Mouse (Mus musculus) fibroblast of lung, adult 2 months (primary cell): ENCODE data around the gene Rdh13.

ENCODE experiments used
- DNase-seq: peaks from one replicate; pipeline ENCODE4 v3.0.0-alpha.2; 2011; ENCODE audit warnings: low read depth

The Rdh13 gene

DNA sequence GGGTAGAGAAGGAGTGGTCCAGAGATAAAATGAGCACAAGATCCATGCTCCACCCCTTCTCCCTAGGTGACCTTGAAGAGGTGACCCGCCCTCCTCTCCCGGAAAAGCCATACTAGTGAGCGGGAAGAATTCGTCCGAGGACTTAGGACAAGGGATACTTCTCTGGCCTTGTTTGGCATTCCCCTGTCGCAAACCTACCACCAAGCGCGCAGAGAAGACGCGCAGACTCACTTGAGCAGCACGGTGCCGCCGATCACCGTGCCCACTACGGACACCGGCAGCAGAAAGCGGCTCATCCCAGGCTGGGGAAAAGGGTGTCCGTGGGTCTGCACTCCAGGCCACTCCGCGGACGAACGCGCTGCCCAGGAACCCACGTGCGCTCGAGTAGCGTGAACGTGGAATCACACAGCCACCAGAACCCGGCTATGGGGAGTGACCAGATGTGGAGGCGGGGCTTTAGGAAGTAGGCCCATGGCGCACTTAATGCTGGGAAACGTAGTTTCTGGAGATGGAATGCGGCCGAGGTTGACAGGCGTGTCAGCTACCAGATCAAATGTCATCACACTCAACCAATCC is at the start of gene Rdh13:
Gene Rdh13, minus strand, starts transcription at position 434 of the 576 bp plus-strand sequence.
- peak; percentile 76 for DNase-seq

DNA sequence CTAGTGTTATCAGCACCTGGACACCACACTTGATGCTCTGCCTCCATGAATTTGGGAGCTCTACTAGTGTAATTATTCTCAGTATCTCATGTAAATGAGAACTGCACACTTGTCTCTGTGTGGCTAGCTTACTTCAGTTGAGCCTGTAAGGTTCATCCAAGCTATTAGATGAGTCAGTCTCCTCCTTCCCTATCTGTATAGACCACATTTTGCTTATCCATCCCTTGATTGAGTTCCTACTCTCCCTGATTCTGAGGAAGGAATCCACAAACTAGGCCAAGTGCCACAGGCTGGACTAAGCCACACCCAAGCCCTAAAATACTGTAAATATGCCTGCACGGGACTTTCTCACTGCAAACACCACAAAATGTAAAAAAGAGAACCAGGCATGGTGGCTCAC is 48.5 kb upstream of the Rdh13 start:
- DNase-seq, result no peak

DNA sequence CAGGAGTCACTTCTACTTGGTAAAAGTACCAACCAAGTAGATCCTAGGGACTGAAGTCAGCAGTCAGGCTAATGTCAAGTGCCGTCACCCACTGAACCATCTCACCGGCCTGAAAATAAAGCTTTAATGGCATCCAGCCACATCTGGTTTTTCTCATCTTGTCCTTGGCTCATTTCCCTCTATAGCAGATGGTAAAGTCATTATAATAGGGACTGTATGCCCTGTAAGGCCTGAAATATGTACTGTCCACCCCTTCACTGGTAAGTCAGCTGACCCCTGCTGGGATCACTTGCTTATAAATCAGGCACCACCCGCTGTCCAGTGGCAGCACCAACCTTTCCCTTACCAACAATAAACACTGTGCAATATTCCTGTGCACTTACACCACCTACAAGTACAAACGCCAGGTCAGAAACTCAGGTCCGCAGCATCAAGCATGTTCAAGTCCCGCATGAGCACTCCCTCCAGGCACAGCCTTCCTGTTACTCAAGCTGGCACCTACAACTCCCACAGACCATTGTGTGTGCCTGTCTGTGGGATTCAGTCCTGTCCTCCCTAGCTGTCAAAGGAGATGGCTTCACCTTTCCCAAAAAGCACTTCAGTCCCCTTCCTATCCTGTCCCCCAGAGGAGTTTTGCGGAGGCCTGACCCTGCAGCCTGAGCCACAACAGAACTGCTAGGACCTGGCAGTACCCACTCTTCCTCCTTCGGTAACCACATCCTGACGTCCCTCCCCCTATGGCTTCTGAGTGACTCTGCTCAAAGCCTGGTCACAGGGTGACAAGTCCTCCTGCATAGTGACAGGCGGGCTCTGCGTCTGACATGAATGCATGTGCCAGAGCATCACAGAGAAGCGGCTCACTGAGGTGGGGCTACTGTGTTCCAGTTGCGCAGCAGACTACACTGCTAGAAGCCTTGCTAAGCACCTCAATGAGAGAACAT is 47.1 kb upstream of the Rdh13 start:
- DNase-seq, result no peak

DNA sequence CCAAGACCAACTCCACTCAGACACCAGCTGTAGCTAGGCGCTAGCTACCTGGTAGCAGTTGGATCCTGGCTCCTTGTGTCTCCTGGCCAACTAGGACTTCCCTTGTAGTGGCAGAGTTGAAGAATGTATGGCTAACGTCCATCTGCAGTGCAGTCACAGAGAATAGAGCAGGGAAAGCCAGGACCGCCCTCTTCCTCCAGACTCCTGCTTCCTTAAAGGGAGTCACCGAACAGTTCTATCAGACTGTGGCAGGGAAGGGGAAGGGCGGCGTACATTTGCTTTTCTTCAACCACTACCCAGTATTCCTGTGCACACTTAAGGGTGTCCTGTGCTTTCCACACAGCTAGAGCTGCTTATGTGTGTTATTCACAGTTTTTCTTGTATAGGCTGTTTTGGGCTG is 45.9 kb upstream of the Rdh13 start:
- no peak for DNase-seq

DNA sequence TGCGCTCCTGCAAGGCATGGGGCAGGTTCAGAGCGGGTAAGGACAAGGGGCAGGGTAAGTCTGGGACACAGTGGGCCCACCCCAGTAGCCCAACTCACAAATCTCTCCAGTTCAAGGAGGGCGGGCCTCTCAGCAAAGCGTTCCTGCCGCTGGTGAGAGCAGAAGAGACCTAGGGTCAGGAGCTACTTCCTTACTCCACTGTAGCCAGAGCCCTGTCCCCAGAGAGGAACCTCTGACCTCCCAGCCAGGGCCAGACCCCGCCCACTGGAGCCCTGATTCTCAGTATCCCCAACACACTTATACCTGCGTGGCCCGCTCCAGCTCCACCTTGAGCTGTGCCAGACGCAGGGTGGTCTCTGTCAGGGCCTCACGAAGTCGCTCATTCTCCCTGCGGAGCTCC is 36.8 kb upstream of the Rdh13 start:
- DNase-seq, result no peak

DNA sequence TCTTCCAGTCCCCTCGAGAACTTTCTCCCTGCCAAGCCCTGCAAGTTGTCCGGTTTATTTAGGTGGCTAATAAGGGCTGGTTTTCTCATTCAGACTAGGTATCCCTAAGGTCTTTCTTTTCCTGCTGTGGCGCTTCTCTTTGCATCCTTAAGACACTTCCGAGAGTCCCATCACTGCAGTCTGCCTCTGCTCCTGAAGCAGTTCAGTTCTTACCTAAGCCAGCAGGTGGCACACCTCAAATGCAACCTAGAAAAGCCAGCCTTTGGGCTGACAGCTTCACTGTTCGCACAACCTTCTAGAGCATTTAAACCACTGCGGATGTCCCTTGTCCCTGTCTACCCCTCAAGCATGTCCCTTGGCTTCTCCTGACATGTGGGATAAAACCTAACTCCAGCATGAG is 34.2 kb upstream of the Rdh13 start:
- DNase-seq, result no peak

DNA sequence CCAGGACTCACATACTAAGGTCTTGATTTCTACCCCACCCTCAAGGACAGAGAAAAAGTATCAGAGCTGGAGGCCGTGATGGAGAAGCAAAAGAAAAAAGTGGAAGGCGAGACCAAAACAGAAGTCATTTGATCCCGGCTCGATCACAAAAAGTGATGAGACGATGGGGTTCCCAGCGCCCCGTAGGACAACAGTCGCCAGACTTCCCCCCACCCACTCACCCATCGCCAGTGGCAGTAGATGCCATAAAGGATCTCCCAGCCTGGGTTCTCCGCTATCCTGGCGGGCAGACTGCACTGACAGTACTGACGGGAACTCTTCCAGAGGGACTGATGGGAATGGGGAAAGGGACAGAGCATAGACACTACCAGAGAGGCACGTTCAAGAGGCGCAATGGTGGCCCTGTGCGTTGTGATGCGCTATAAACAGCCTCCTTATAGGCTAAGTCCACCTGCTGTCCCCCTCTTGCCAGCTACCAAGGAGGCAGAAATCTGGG is 33.4 kb upstream of the Rdh13 start:
- DNase-seq, result no peak

DNA sequence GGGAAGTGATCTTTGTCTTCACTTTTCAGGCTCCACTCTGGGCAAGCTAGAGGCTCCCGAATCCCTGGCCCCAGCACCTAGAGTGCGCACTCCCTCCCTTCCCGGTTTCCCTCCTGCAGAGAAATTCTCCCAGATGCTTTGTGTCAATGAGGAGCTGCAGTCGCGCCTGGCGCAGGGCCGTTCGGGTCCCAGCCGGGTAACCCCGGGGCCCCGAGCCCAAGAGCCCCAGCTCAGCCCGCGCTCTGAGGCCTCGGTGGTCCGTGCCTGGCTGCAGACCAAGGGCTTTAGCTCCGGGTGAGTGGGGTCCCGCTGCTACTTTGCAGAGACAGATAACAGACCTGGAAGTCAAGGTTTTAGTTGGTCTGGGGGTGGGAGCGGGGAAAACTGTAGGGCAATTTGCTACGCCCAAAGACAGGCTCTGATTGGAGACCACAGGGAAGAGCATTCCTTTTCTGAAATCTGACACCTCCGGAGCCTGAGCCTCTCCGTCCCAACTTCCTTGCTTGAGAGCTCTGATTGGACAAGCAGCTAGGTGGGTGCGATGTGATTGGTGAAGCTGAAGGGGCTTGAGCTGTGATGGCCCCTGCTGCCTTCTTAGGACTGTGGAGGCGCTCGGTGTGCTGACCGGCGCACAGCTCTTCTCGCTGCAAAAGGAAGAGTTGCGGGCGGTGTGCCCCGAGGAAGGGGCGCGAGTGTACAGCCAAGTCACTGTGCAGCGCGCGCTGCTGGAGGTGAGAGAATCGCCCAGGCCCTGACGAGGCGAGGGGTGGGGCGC is 32.8 kb upstream of the Rdh13 start:
- peak; percentile 66 for DNase-seq

DNA sequence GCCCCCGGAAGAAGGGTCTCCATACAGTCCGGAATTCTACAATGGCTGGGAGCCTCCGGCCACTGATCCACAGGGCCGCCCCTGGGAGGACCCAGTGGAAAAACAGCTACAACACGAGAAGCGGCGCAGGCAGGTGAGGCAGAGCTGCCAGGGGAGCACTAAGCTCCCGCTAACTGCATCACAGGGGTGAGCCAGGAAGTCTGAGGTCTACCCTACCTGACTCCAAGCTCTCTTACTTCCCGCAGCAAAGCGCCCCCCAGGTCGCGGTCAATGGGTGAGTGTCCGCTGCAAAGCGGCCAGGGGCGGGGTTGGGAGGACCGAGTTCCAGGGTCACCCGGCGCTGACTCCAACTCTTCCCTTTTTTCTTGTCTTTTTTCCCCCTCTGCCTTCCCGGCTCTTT is 28.5 kb upstream of the Rdh13 start:
- DNase-seq, result no peak

DNA sequence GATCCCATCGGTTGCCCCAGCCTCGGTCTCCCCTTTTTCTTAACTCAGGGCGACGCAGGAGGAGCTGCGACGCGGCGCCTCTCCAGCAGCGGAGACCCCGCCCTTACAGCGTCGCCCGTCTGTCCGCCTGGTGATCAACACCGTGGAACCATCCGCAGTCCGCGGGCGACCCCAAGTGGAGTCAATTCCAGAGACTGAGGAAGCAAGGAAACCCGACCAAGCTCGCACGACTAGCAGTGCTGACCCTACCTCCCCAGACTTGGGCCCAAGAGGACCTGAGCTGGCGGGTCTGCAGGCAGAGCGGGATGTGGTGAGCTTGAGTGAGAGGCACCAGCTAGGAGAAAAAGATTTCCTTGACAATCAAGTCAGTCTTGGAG is 25.7 kb upstream of the Rdh13 start:
- peak; percentile 44 for DNase-seq

DNA sequence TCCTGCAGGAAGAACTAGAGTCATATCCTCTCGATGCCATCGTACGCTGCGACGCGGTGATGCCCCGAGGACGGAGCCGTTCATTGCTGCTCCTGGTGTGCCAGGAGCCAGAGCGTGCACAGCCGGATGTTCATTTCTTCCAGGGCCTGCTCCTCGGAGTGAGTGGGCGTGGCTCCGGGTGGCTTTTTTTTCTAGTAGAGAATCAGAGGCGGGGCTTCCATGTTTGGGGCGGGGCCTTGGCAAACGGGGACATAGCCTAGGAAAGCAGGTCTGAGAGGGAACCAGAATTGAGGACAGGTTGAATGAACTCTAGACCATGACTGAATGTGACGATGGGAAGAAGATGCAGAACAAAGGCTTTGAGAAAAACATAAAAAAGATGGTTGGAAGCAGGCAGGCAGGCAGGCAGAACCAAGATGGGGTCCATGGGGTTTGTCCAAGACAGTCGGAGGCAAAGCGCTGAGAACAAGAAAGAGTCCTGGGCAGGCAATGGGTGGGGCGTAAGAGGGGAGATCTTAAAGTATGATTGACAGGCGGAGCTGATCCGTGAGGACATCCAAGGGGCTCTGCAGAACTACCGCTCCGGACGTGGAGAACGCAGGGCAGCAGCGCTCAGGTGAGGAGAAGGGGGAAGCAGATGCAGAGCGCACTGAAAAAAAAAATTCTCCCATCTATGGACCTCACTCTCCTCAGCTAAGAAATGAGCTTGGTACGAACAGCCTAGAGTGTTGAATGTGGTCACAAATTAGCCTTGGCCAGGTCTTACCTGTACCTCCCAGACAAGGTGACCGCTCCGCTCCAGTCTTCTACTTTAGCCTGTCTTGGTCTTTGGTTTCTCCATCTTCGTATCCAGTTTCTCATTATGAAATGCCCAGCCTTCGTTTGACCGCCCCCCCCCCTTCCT is 25.1 kb upstream of the Rdh13 start:
- DNase-seq, result no peak

DNA sequence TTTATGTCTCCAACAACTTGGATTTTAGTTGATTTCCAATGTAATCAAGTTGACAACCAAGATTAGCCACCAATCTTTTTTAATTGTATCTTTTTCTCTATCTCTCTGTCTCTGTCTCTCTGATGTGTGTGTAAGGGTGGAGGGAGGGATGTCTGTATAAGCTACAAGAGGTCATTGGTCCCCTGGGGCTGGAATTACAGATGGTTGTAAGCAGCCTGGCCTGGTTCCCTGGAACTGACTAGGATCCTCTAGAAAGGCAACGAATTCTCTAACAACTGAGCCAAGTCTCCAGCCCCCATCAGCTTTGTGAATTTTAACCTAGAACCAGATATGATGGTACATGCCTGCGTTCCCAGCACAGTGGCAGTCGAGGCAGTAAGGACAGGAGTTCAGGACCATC is 22.4 kb upstream of the Rdh13 start:
- DNase-seq, result no peak

DNA sequence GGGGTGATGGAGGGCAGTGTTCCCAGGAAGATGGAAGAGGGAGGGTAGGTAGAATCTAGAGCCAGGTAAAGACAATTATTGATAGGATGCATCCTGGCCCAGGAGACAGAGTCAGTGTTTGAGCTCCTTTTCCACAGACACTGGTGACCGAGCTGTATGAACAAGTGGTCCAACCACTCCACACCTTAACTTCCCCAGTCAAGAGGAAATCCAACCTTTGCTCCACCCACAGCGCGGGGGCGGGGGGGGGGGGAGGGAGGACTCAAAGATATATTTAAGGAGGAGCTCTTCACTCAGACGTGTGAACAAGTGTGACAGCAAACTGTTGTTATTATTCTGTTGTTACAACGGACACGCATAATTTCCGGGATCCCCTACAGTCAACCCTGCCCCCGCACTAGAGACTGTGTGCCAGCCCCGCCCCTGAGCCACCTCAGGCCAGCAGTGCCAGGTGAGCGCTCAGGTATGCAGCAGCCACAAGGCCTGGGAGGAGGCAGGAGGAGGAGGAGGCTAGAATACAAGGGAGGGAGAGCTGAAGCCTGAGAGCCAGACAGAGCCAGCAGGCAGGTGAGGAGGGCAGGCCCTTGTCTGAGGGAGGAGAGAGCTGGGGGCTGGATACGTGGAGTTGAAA is 18.9 kb upstream of the Rdh13 start:
- DNase-seq, result no peak

DNA sequence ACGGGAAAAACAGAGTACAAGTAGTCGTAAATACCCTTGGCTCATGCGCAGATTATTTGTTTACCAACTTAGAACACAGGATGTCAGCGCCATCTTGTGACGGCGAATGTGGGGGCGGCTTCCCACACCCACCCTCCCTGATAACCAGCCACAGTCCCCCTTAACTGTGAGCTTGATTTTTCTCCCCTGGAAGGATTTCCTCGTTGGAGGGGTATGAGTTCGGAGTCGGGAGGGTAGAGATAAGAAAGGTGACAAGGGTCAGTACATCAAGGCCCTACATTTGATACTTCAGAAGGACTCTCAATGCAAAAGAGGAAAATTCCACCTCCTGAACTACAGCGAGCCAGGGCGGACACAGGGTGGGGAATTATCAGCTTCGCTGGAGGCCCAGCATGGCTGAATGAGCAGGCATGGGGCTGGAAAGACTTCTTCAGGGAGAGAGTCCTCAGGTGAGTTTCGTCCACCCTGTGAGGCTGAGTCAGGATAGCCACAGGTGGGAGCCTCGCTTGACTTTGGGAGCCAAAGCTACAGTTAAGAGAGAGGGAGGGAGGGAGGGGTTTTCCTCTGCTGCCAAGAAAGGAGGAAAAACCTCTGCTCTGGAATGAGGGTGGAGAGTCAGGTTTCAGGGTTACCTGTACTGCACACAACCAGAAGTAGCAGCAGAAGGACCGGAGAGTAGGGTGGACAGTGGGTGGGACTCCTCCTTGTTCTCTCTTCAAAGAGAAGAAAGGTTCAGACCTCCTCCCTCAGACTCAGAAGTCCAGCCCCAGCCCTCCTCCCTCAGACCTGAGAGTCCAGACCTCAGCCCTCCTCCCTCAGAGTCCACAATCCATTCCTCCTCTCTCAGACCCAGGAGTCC is 15.4 kb upstream of the Rdh13 start, which contains the start of gene Eps8l1:
Gene Eps8l1, plus strand, starts transcription at position 99 of the 859 bp plus-strand sequence.
- no peak for DNase-seq

DNA sequence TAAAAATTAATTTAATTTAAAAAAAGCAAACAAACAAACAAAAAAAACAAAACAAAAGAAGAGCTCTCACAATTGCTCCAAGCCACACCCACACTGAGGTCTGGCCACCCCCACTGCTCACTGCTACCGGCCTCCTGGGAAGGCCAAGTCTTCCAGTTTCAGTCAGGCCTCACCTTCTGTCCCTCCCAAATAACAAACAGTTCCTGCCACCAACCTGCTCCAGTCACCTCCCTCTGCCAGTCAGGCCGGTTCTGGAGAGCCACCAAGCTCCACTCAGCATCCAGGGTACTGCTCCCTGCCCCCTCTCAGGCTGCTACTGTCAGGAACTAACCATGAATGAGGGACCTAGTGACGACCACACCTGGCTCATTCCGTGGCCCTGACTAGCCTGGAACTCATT is 7.2 kb upstream of the Rdh13 start:
- DNase-seq, result no peak

DNA sequence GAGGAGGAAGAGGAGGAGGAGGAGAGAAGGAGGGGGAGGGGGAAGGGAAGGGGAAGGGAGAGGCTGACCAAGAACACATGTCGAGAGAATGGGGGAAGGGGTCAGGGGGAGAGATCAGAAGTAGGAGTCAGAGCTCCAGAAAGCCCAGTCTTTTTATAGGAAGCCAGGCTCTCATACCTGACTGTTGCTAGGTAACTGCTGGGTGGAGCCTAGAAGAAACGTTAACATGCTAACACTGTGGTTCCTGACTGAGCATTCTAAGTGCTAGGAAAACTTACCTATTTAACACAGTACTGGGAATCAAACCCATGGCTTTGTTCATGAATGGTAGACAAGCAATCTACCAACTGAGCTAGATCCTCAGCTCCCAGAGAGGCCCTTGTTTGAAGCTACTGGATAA is 3.8 kb upstream of the Rdh13 start:
- no peak for DNase-seq

DNA sequence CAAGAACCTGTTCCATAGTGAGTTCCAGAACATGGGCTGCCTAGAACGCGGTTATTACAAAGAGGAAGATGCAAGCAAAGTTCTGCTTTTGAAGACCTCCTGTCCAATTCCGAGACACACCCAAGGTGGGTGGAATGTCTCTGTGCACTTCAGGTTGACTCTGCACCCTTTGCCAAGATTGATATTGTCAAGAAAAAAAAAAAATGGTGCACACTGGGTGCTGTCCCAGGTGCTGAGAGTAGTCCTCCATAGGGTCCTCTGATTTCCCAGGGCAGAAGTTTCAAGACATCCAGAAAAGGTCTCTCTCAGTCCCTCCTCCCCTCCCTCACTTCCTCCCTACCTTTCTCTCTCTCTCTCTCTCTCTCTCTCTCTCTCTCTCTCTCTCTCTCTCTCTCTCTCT is 3.0 kb upstream of the Rdh13 start:
- DNase-seq, result no peak

DNA sequence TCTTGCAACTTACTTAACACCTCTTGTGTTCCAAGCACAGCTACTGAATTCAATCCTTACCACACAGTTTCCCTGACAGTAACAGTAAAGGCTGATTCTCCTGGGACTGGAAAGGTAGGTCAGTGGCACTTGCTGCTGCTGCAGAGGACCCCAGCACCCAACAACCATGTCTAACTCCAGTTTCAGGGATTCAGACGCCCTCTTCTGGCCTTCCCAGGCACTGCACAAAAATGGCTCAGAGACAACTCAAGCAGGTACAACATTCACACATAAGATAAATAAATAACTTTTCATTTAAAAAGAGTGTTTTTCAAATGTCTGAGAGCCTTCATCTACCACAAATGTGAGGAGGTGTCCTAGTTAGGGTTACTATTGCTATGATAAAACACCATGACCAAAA is 1.7 kb upstream of the Rdh13 start:
- no peak for DNase-seq

DNA sequence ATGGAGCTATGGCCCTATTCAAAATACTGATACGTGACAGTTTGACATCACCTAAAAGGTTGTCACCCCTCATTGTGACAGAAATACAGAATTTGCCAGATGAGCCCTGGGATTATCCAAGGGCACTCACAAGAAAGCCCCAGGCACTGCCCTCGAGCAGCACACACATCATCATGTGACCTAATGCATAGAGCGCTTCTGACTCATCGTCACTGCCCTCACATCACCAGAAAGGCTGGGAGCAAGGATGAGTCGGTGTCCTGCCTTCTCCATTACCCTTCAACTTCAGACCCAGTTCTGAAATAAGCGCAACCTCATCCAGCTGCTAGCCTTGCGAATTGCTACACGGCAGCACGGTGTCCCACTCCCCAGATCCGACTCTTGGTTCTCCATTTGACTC is 4.9 kb downstream of the Rdh13 start:
- DNase-seq, result no peak

DNA sequence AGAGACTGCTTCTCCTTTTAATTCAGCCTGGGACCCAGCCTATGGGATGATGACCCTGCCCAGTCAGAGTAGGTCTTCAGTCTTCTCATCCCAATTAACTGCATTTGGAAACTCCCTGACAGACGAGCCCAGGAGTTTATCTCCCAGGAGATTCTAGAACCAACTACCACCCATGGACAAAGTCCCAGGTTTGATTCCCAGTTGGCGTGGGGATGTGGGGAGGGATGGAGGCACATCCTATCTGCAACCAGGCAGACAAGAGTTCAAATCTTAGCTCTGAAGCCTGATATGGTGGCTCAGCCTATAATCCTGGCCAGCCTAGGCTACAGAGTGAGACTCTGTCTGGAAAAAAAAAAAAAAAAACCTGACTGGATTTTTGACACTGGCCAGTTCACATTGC is 7.7 kb downstream of the Rdh13 start:
- no peak for DNase-seq
